Mouse (Mus musculus): Measurements from ENCODE around the gene Thrb. TPM values are rescaled to one million over a fixed set of nuclear protein-coding genes. Genes with fewer than 3 reads are reported as not detected.
"Not testable (repeated sequence)": the region's sequence is repeated elsewhere in the genome, so short reads cannot be mapped to it uniquely, and the experiment has no call there.

Thrb gene
- polyA plus RNA-seq, 1 experiment from 2014 or later = 6.4 TPM

DNA sequence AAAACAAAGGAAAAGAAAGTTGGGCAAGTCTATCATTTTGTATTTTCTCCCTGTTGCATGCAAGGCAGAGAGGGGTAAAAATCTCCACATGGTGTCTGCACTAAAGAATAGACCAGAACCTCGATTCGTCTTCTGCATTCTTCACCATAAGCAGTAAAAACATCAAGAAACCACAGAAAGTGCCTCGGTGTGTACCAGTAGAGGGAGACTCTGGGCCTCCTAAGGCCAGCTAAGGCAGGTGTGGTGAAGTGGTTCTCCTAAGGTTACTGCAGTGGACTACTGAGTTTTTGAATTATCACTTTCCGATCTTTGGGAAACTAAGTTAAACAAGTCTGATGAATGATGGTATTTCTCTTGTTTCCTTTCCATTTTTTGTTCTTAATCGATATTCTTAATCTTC lies 269.5 kb downstream of the Thrb start:
- Histone ChIP-seq H3K4me3 (ENCODE audit: low read depth, low read length) (no peak overlapping the region), H3K27ac (ENCODE audit: low read depth) (no peak overlapping the region), H3K4me2 (ENCODE audit: low read depth, low read length) (no peak overlapping the region), H3K36me3 (replicated peaks; ENCODE audit: insufficient read depth, low read length) (no peaks in the 10 kb centered on the region), H3K9me3 (ENCODE audit: low read length) (no peaks in the 10 kb centered on the region), H3K9ac (replicated peaks) (no peak overlapping the region), H3K4me1 (ENCODE audit: insufficient read depth) (no peaks in the 10 kb centered on the region), H3K27me3 (ENCODE audit: insufficient read depth, low read length) (no peaks in the 10 kb centered on the region)
- TF ChIP-seq CTCF (IDR thresholded peaks at IDR 0.05; ENCODE audit: low read depth) (peak; percentile 32; the same call in 1 of the 2 replicates), EP300 (IDR thresholded peaks at IDR 0.05; ENCODE audit: low read depth) (no peak)
- no peak for ATAC-seq
- DNase-seq = no peak
- 53% methylated on average over 5 of the region's 5 CpGs for WGBS (ENCODE audit: insufficient replicate concordance)

GRCm38 (mm10) chr14:17933475-17933874 lies 273.4 kb downstream of the Thrb start:
- H3K9me3 ChIP-seq (ENCODE audit: low read length) = no peaks in the 10 kb centered on the region
- no peak for TF ChIP-seq EP300 (IDR thresholded peaks at IDR 0.05; ENCODE audit: low read depth)
- no peak for TF ChIP-seq CTCF (IDR thresholded peaks at IDR 0.05; ENCODE audit: low read depth)
- H3K4me2 ChIP-seq (ENCODE audit: low read depth, low read length) = no peak overlapping the region
- H3K9ac ChIP-seq (replicated peaks) = no peak overlapping the region
- no peaks in the 10 kb centered on the region for H3K27me3 ChIP-seq (ENCODE audit: insufficient read depth, low read length)
- H3K4me3 ChIP-seq (ENCODE audit: low read depth, low read length) = no peak overlapping the region
- DNase-seq = no peak
- WGBS (ENCODE audit: insufficient replicate concordance) = 36% methylated on average over 2 of the region's 2 CpGs
- no peaks in the 10 kb centered on the region for H3K4me1 ChIP-seq (ENCODE audit: insufficient read depth)
- no peak overlapping the region for H3K27ac ChIP-seq (ENCODE audit: low read depth)
- no peaks in the 10 kb centered on the region for H3K36me3 ChIP-seq (replicated peaks; ENCODE audit: insufficient read depth, low read length)
- ATAC-seq = no peak

DNA sequence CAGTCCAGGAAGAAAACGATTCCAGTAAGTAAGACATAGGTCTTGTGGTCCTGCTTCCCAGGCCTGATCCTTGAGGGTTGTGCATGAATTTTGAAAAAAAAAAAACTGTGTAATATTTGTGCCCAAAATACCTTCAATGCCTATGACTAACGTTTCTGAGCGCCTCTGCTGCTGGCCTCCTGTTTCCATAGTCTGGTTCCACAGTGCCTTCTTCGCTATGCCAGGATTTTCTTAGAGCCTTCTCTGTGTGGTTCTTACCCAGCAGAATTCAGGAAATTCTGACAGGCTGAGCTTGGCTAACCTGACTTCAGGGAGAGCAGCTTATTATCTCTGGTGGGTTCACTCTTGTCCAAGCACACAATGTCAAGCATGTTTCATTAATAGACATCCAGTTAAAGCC lies 274.7 kb downstream of the Thrb start:
- H3K4me3 ChIP-seq (ENCODE audit: low read depth, low read length); H3K4me1 ChIP-seq (ENCODE audit: insufficient read depth); DNase-seq; H3K4me2 ChIP-seq (ENCODE audit: low read depth, low read length); H3K36me3 ChIP-seq (replicated peaks; ENCODE audit: insufficient read depth, low read length); H3K9me3 ChIP-seq (ENCODE audit: low read length); ATAC-seq; H3K27me3 ChIP-seq (ENCODE audit: insufficient read depth, low read length); H3K9ac ChIP-seq (replicated peaks); H3K27ac ChIP-seq (ENCODE audit: low read depth): not testable (repeated sequence)
- WGBS (ENCODE audit: insufficient replicate concordance) = 77% methylated on average over 4 of the region's 4 CpGs

GRCm38 (mm10) chr14:17954038-17954437 lies 294.0 kb downstream of the Thrb start:
- TF ChIP-seq EP300 (IDR thresholded peaks at IDR 0.05; ENCODE audit: low read depth) (no peak), CTCF (IDR thresholded peaks at IDR 0.05; ENCODE audit: low read depth) (no peak)
- no peak overlapping the region for H3K27ac ChIP-seq (ENCODE audit: low read depth)
- H3K9ac ChIP-seq (replicated peaks) = no peak overlapping the region
- H3K4me2 ChIP-seq (ENCODE audit: low read depth, low read length) = no peak overlapping the region
- no peak for ATAC-seq
- no peak for DNase-seq
- no peaks in the 10 kb centered on the region for H3K27me3 ChIP-seq (ENCODE audit: insufficient read depth, low read length)
- no peaks in the 10 kb centered on the region for H3K9me3 ChIP-seq (ENCODE audit: low read length)
- no peaks in the 10 kb centered on the region for H3K4me1 ChIP-seq (ENCODE audit: insufficient read depth)
- H3K4me3 ChIP-seq (ENCODE audit: low read depth, low read length) = no peak overlapping the region
- H3K36me3 ChIP-seq (replicated peaks; ENCODE audit: insufficient read depth, low read length) = no peaks in the 10 kb centered on the region
- WGBS (ENCODE audit: insufficient replicate concordance) = 31% methylated on average over 2 of the region's 2 CpGs

DNA sequence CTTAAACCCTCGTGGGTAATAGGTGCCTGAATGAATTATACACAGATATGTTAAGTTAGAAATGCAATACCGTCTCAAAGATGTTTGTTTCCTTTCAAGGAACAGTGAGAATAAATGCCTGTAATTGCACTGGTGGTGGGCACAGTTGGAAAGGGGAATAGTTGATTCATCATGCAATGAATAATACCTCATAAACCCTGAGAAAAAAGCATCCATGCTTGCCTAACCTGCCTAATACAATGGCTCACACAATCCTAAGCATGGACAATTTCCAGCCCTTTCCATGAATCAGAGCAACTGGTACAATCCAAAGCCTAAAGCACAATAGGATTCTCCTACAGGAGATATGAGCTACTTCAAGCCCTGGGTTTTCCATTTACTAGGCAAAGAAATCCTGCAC lies 299.8 kb downstream of the Thrb start:
- Histone ChIP-seq H3K36me3 (replicated peaks; ENCODE audit: insufficient read depth, low read length) (no peaks in the 10 kb centered on the region), H3K27ac (ENCODE audit: low read depth) (no peak overlapping the region), H3K4me2 (ENCODE audit: low read depth, low read length) (no peak overlapping the region), H3K9ac (replicated peaks) (no peak overlapping the region), H3K27me3 (ENCODE audit: insufficient read depth, low read length) (no peaks in the 10 kb centered on the region), H3K4me3 (ENCODE audit: low read depth, low read length) (no peak overlapping the region), H3K9me3 (ENCODE audit: low read length) (no peaks in the 10 kb centered on the region), H3K4me1 (ENCODE audit: insufficient read depth) (no peaks in the 10 kb centered on the region)
- DNase-seq (no peak), ATAC-seq (no peak)
- TF ChIP-seq CTCF (IDR thresholded peaks at IDR 0.05; ENCODE audit: low read depth) = no peak
- TF ChIP-seq EP300 (IDR thresholded peaks at IDR 0.05; ENCODE audit: low read depth) = no peak
- WGBS (ENCODE audit: insufficient replicate concordance) = 56% methylated on average over 2 of the region's 2 CpGs

- Histone ChIP-seq H3K36me3 (replicated peaks; ENCODE audit: insufficient read depth, low read length) (0 out of 2 replicates have a peak, but pooled peaks cover 2% of the 10 kb centered on the region), H3K4me3 (ENCODE audit: low read depth, low read length) (no peak overlapping the region), H3K4me1 (ENCODE audit: insufficient read depth) (no peaks in the 10 kb centered on the region), H3K4me2 (ENCODE audit: low read depth, low read length) (no peak overlapping the region), H3K9me3 (ENCODE audit: low read length) (no peaks in the 10 kb centered on the region), H3K9ac (replicated peaks) (no peak overlapping the region), H3K27me3 (ENCODE audit: insufficient read depth, low read length) (no peaks in the 10 kb centered on the region), H3K27ac (ENCODE audit: low read depth) (no peak overlapping the region)
- ATAC-seq = no peak
- 26% methylated on average over 5 of the region's 5 CpGs for WGBS (ENCODE audit: insufficient replicate concordance)
- no peak for TF ChIP-seq EP300 (IDR thresholded peaks at IDR 0.05; ENCODE audit: low read depth)
- TF ChIP-seq CTCF (IDR thresholded peaks at IDR 0.05; ENCODE audit: low read depth) = peak; percentile 79
- DNase-seq = peak; percentile 43
Measured at GRCm38 (mm10) chr14:17967117-17967726, 307.2 kb downstream of the Thrb start.

DNA sequence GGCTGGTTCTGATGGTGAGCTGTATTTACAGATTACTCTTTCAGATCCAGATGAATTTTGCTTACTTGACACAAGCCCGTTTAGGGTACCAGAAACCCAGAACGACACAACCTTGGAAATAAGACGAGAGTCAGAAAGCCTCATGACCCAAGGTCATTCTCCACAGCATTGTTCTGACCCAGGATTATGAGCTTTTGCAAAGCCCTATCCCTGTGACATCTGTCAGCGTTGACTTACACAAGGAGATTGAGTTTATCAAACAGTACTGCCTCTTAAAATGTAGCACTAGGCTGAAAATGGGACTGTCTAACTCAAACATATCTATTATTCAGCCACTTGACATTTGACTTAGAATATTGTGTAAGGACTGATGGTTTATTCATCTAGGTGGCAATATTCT lies 312.1 kb downstream of the Thrb start:
- H3K4me1 ChIP-seq (ENCODE audit: insufficient read depth) = no peaks in the 10 kb centered on the region
- ATAC-seq = no peak
- no peaks in the 10 kb centered on the region for H3K27me3 ChIP-seq (ENCODE audit: insufficient read depth, low read length)
- no peak for DNase-seq
- H3K4me3 ChIP-seq (ENCODE audit: low read depth, low read length) = no peak overlapping the region
- WGBS (ENCODE audit: insufficient replicate concordance) = 75% methylated on average over 4 of the region's 4 CpGs
- TF ChIP-seq EP300 (IDR thresholded peaks at IDR 0.05; ENCODE audit: low read depth) = no peak
- TF ChIP-seq CTCF (IDR thresholded peaks at IDR 0.05; ENCODE audit: low read depth) = no peak
- no peak overlapping the region for H3K9ac ChIP-seq (replicated peaks)
- H3K4me2 ChIP-seq (ENCODE audit: low read depth, low read length) = no peak overlapping the region
- no peak overlapping the region for H3K27ac ChIP-seq (ENCODE audit: low read depth)
- H3K36me3 ChIP-seq (replicated peaks; ENCODE audit: insufficient read depth, low read length) = 0 out of 2 replicates have a peak, but pooled peaks cover 2% of the 10 kb centered on the region
- H3K9me3 ChIP-seq (ENCODE audit: low read length) = no peaks in the 10 kb centered on the region

All from liver, postnatal 0 days (tissue).